Comparison of ENCODE assay signal across 20 mouse cellular contexts in the genomic region with DNA sequence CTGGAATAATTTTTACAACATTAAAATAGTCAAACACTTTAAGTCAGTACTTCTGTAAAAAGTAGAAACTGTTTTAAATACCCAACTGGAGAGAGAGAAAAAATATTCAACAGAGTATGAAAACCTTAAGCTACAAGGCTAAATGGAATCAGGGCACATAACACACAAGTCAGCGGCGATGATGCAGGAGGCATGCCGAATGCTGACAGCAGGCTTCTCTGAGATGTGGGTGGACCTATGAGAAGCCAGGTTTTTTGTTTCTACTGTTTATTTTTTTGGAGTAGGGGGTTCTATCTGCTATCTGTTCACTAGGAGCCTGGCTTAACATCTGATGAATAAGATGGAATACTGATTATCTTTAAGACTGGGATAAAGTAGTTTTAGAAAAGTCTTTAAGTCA.
DNase-seq lines count a peak whose midpoint lies in the region; TF ChIP-seq lines count a peak whose summit lies in the region.
"Had no signal": no experiment of that assay in that cellular context is flagged by ENCODE, and none has a peak within 500 bp of the region (broad histone marks: within the 10 kb centered on the region; RNA-seq: fewer than 3 reads in every experiment).

No protein-coding gene starts in this region.

- peak overlapping the region; percentile 9; the same call in 1 of the 2 replicates for H3K27ac ChIP-seq in gastrocnemius, adult 2 months
- peak overlapping the region; percentile 90 for H3K27ac ChIP-seq in layer of hippocampus, adult 2 months
- H3K27ac ChIP-seq in left cerebral cortex, adult 2 months, result peak overlapping the region; percentile 29; the same call in 1 of the 2 replicates
- H3K27ac ChIP-seq: embryonic facial prominence, embryonic 10.5 days; embryonic facial prominence, embryonic 12.5 days; forebrain, embryonic 13.5 days; forebrain, embryonic 15.5 days had no signal

- no peak for DNase-seq in gastrocnemius, adult 2 months
- DNase-seq in gastrocnemius, postnatal 14 days, result no peak
- DNase-seq in layer of hippocampus, adult 2 months (ENCODE audit: low spot score in 2 of 2), result peak in 1 of 2 experiments; percentile 49
- no peak for DNase-seq in layer of hippocampus, adult 8-10 months (ENCODE audit: low spot score in 2 of 2)
- no peak for DNase-seq in left cerebral cortex, adult 2 months (ENCODE audit: extremely low spot score in 1 of 2, low spot score in 2 of 2)
- no peak for DNase-seq in left cerebral cortex, postnatal 14 days (ENCODE audit: low spot score in 2 of 2)
- DNase-seq in brain, adult 2 months (ENCODE audit: low read depth, low spot score), result peak; percentile 58
- DNase-seq: adrenal gland, adult 8-10 months; adrenal gland, postnatal 14 days; adrenal gland, postnatal 36 days; B cell, adult 2 months; cerebellum, adult 11 months; cerebellum, adult 2 months; cerebellum, adult 9-10 months; cerebellum, postnatal 10 days; cerebellum, postnatal 25 days had no signal

- intact Hi-C loops in gastrocnemius, adult 2 months (cut with DNase I), result no loop called here
- intact Hi-C loops in gastrocnemius, postnatal 14 days (cut with DNase I; ENCODE audit: low total_unique reads), result no loop called here
- intact Hi-C loops in left cerebral cortex, adult 2 months (cut with DNase I), result no loop called here
- intact Hi-C loops in left cerebral cortex, postnatal 14 days (cut with DNase I), result no loop called here

- no peak overlapping the region for H3K4me3 ChIP-seq in gastrocnemius, adult 2 months
- H3K4me3 ChIP-seq in layer of hippocampus, adult 2 months, result no peak overlapping the region
- no peak overlapping the region for H3K4me3 ChIP-seq in left cerebral cortex, adult 2 months
- H3K4me3 ChIP-seq: embryonic facial prominence, embryonic 10.5 days; embryonic facial prominence, embryonic 12.5 days; forebrain, embryonic 13.5 days; forebrain, embryonic 15.5 days had no signal

- TF ChIP-seq CTCF in gastrocnemius, adult 2 months (IDR thresholded peaks at IDR 0.05), result no peak
- TF ChIP-seq CTCF in layer of hippocampus, adult 2 months (conservative IDR thresholded peaks at IDR 0.05), result no peak
- TF ChIP-seq CTCF in left cerebral cortex, adult 2 months (IDR thresholded peaks at IDR 0.05), result no peak

Comparison
In these comparisons a context has a peak if more than half of its experiments do, and no peak if none do; other contexts are left out.
1. H3K27ac ChIP-seq: peak in every context shown above with its lines; median percentile 90 in layer of hippocampus, adult 2 months; 29 in left cerebral cortex, adult 2 months; 9 in gastrocnemius, adult 2 months.